Mouse (Mus musculus): ENCODE results near the gene Slc9a8.
"Not testable (repeated sequence)": the region's sequence is repeated elsewhere in the genome, so short reads cannot be mapped to it uniquely, and the experiment has no call there.

Gene Slc9a8

DNA sequence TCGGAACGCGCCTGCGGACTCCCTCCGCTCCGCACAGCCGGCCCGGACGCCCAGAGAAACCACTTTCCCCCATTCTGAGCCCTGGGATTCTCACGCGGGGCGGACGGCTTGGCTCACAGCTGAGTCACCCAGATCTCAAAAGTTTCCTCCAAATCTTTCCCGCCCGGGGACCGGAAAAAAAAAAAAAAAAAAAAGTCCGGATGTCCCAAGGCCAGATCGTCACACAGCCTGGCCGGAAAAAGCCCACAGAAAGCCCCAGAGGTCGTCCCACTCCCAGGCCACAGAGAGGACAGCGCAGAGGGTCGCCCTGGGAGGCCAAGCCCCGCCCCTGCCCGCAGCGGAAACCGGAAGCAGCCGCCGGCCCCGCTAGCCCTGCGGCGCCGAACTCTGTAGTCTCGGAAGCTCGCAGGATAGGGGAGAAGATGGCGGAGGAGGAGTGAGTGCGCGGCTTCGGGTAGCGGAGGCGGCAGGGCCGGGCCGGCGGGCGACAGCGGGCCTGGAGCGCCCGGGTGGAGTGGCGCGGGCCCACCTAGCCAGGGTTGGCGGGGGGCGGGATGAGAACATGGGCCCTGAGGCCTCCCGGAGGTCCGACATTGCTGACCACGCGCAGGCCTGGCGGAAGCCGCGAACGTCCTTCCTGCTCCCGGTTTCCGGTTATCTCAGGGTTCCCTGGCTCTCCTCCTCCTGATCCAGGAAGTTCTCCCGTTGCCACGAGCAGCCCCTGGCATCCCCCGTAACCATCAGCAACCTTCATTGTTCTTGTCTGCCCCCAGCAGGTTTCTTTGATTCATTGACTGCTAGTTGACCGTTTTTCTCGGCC lies at the start of gene Slc9a8:
TSS of gene Slc9a8 (plus strand) at position 383 of the 820 bp plus-strand sequence.
- peak; percentile 96 for DNase-seq

DNA sequence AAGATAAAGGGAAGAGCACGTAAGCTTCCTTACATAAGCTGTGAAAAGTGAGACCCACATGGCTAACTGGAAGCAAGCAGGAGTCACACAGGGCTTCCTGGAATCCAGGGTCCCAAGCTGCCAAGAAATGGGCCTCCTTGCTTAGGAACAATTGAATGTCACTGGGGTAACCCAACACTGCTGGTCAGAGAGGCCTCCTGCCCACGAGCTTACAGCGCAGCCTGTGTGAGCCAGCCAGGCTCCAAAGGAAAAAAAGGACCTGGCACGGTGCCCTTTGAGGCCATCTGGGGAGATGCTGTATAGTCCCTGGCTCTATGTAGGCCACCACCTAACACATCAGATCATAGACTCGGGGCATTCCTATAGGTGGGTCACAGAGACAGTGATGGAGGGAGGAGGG lies 48.2 kb upstream of the Slc9a8 start:
- DNase-seq: no peak

DNA sequence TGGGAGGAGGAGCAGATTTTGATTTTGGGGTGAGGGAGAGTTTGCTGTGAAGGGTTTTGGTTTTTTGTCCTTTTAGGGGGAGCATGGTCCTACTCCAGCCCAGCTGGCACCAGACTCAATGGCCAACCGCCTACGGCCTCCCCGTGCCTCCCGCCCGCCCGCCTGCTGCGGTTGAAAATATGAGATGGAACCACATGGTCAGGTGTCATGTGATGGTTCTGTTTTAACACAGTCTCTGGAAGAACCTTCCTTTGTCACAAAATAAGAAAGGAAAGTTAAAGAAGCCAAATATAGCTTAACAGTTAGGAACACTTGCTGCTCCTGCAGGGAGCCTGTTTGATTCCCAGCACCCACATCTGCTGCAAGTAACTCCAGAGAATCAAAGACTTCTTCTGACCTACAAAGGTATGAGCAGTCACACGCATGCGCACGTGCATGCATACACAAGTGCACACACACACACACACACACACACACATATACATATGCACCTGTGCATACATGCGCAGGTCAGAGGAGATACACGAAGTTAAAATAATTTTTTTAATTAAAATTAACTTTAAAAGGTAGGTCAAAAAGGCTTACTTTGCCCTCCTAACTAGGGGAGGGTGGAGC lies 47.2 kb upstream of the Slc9a8 start:
- no peak for DNase-seq

DNA sequence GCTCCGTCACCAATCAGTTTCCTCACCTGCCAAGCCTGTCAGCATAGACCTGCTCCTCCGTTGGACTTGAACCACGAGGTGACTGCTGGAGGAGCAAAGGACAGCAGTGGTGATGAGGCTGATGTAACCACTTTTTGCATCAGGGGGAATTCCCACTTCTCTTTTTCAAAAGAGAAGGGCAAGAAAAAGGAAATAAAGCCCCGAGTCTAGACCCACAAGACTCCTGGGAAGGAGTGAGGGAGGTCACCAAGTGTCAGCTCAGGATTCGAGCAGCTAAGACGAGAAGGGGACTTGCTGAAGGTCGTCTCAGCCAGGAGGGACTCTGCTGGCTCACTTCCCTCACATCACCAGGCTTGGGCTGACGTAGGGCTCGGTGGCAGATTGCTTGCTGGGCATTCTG lies 46.4 kb upstream of the Slc9a8 start:
- DNase-seq: no peak

DNA sequence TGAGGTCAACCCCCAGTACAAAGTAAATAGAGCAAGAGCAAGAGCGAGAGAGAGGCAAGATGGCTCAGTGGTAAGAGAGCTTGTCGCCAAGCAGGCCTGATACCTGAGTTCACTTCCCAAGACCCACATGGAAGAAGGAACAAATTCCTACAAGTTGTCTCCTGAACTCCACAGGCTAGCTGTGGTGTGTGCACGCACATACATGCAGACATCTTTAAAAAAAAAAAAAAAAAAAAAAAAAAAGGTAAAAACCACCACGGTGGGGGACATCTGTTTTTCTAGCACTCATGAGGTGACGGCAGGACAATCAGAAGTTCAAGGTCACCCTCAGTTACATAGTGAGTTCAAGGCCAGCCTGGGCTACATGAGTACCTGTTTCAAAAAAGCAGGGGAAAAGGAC lies 45.8 kb upstream of the Slc9a8 start:
- no peak for DNase-seq

DNA sequence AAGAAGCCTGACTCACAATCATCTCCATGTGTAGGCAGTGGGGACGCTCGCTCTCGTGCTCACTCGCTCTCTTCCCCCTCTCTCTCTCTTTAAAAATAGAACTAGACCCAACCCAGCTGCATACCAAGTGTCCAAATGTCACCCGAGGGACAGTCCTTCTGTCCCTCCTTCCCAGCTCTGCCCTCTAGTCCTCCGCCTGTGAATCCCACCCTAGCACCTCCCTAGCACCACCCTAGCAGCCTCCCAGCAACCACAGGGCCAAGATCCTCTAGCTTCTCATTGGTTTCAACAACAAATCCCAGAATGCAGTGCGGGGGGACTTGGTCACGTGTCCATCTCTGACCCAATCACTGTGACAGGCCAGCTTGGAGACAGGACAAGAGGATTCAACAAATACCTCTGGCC lies 45.4 kb upstream of the Slc9a8 start:
- no peak for DNase-seq

DNA sequence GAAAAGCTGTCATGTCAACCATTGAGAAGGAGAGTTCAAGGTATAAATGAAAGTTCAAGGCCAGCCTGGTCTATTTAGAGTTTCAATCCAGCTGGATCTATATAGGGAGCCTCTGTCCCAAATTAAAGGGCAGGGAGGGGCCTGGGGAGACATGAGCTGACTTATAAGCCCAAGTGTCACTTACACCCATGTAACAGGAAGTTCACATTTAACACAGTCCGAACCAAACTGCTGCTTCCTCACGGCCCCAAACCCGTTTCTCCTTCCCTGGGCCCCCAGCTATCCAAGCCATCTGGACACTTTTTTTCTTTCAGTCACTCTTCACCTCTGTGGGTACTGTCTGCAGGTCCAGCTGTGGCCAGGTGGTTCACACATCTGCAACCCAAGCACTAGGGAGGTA lies 43.8 kb upstream of the Slc9a8 start:
- no peak for DNase-seq

DNA sequence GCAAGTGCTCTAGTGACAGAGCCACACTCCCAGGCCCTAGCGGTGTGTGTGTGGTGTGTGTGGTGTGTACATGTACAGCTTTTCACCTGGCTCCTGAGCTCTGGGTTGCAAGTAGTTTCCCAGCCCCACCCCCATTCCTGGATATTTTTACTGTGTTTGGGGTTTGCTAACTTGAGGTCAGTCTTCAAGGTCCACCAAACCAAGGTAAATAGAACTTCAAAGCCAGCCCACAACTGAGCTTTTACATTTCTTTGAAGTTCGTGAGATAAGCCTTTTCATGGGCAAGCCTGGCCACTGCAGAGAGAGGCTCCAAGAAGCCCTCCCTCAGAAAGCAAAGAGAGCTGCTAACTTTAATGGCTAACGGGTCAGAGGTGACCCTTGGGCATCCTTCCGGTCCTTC lies 42.5 kb upstream of the Slc9a8 start:
- DNase-seq: no peak

DNA sequence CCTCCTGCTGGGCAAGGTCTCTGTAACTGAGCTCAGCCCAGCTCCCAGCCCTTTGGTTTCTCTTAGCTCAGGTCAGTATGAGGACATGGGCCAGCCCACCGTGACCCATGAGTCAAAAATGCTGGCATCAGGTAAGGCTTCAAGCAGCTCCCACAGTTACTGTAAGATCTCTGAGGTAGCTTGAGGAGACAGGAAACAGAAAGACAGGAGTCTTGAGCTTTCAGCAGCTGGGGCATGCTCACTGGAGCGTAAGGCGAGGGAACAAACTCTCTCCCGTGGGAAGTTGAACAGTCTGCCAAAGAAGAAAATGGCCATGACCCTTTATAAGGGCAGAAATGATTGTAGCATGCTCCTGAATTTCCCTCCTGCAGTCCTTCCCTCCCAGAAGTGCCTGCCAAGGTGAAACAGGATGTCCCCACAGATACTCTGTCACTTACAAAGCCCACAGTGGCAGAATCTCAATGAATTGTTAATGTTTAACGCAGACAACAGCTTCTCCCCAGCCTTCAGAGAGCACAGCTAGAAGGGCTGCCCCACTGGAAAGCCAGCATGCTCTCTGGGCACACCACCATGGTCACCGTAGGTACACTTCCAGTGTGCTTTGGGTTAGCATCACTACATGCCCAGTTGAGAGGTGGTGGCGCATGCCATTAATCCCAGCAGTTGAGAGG lies 40.8 kb upstream of the Slc9a8 start:
- no peak for DNase-seq

DNA sequence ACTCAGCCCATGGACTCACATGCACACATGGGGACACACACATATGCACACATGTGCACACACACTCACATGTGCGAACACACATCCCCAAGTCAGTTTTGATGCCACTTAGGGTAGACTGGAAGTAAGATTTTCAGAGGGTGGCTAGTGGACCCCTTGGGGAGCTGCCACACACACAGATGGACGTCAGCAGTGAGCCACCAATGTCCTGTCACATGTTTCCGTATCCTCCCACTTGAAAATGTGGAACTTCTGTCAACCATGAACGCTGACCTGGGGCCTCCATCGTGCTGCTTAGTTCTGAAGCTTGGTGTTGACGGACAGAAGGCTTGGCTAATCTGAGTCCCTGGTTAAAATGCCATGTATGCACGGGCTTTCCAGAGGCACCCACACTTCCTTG lies 39.9 kb upstream of the Slc9a8 start:
- no peak for DNase-seq

DNA sequence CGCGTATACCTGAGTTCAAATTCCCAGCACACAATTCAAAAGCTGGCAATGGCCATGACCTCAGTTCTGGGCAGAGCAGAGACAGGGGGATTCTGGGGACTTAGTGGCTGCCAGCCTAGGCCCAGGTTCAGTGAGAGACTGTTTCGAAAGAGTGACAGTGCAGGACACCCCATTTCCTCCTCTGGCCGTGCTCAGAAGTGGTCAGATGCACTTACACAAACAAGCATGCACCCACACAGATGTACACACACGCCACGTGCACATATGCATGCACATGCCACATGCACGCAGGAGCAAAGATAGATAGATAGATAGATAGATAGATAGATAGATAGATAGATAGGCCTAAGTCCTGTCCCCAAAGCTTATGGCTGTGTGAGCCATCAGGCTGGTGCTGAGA lies 39.1 kb upstream of the Slc9a8 start:
- no peak for DNase-seq

DNA sequence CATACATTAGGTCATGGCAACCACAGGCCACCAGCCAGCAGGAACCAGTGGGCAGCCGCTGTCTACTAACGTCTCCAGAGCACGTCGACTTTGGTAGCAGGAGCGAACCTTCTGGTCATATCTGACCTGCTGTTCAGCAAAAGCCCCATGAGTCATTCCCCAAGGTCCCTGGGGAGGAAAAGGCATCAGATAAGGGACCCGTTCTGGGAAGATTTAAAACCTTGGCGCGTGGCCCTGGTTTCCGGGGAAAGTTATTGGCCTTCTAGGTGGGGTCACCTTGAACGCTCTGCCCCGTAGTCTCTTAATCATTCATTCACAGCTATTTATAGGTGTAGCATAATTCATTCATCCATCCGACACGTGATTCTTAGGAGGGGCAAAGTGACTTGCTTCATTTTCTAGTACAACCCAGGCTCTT lies 37.8 kb upstream of the Slc9a8 start:
- DNase-seq: no peak

DNA sequence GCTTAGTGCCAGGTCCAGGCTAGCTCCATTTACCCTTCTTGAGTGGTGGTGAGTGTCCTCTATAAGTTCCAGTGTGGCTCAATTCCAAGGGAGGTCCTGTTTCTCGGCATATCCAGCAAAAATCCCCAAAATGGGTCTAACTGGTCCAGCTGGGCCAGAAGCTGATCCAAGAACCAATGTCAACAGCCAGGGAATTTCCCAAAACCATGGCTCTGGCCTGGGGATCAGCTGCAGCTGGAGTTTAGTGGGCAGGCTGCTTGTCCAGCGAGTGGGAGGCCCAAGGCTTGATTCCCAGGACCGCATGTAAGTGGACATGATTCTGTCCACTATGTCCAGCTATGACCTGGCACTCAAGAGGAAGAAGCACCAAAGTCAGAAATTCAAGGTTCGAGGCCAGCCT lies 35.1 kb upstream of the Slc9a8 start:
- no peak for DNase-seq

DNA sequence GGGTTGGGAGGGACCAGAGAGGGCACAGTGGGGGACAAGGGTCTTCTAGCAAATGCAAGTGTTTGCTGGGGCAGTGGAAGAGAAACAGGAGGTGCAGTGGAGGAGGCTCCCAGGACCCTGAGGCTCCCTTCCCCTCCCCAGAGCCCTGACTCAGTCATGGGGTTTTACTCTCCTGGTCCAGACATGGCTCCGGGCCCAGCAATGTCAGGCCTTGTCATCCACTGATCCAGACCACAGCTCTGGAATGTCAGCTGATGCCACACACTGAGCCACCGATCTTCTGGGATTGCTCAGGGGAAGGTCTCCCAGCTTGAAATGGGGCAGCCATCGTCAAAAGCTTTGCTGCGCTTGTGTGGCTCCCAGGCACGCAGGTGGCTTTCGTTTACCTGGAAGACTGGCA lies 34.5 kb upstream of the Slc9a8 start:
- DNase-seq: no peak

DNA sequence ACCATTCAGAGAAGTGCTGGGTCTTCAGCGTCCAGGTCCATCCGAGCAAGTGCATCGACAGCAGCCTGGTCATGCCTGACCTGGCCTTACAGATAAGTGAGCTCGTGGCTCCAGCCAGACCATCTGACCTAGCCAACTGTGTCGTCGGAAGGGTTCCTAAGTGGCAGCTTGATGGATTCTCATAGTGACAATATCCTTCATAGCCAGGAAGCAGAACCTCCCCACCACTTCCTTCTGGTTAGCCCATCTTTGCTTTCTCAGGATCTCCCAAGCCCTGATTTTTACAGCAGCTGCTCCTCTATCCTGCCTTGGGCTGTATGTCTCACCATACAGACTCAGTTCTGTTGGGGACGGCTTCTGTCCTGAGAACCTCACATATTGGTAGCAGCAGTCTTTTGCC lies 27.1 kb upstream of the Slc9a8 start:
- DNase-seq: no peak

DNA sequence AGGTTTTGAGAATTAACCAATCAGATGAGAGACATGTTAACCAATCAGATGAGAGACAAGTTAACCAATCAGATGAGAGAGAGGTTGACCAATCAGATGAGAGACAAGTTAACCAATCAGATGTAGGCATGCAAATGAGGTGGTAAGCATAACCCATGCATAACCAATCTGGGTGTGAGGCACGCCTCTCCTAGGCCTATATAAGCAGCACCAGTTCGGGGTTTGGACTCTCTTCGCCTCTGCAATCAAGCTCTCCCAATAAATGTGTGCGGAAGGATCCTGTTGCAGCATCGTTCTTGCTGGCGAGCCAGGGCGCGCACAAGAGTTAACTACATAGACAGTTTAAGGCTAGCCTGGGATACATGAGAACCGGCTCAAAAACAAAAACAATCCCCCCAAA lies 25.1 kb upstream of the Slc9a8 start:
- DNase-seq: not testable (repeated sequence)

DNA sequence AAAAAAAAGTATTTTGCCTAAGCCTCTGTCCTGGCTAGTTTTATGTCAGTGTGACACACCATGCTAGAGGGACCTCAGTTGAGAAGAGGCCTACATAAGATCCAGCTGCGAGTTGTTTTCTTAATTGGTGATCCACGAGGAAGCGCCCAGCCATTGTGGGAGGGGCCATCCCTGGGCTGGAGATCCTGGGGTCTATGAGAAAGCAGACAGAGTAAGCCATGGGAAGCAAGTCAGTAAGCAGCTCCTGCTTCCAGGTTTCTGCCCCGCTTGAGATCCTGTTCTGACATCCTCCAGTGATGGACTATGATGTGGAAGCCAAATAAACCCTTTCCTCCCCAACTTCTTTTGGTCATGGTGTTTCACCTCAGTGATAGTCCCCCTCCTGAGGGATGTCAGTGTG lies 22.5 kb upstream of the Slc9a8 start:
- no peak for DNase-seq

DNA sequence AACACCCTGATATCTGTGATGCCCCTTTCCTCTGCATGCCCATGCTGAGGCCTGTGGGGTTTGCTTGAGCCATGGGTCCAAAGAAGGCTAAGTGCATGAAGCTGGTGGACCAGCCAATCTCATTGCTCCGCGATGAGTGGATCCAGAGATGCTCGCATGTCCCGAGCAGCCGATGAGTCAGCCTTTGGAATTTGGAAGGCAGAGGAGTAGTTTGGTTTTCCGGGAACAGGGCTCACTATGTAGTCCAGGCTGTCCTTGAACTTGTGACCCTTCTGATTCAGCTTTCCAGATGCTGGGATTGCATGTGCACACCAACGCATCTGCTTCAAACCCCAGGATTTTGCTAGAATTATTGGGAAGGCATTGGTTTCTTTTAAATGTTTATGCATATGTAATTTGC lies 21.9 kb upstream of the Slc9a8 start:
- DNase-seq: no peak

DNA sequence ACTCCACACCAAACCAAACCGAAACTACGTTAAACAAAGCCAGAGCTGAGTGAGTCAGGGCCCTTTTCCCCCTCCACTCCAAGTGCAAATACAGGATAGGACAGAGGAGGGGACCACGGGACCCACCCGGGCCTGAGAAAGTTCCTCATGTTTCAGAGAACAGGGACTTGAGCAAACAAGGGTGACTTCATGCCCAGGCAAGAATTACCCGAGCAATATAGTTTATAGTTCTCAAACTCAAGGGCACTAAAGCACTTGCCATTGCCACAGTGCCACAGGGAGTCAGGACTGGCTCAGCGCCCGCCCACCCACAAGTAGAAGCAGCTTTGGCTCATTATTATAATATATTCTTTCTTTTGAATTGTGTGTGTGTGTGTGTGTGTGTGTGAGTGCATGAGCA lies 18.4 kb upstream of the Slc9a8 start:
- no peak for DNase-seq

DNA sequence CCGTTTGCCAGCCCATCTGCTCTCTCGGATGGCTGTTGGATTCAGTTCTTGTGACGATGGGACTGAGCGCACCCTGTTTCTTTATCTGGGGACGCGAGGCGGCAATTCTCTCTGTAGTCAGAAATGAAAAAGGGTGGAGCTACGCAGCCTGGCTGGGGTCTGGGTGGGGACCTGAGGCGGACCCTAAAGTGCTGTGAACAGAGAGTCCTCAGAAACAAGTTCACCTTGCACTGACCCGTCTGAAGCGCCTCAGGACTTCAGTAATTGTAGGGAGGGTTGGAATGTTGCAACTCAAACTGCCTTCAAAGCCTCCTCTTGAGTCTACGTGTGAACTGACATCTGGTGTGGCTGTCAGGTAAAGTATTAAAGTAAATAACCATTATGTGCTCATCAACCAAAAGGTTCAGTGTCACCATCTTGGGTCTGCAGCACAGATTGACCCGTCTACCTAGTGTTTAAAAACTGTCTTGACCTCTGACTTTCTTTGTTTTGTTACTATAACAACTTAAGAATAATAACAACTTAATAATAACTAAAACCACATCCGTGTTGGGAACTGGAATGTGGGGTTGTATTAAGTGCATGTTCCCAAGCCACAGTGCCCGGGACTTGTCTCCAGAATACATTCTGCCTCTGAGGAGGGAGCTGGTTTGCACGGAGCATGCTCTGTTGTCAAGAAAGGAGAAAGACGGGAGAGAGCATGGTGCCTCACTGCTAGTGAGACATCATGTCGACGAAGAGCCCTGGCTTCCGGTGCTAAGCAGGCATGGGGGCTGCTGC lies 16.2 kb upstream of the Slc9a8 start:
- no peak for DNase-seq

DNA sequence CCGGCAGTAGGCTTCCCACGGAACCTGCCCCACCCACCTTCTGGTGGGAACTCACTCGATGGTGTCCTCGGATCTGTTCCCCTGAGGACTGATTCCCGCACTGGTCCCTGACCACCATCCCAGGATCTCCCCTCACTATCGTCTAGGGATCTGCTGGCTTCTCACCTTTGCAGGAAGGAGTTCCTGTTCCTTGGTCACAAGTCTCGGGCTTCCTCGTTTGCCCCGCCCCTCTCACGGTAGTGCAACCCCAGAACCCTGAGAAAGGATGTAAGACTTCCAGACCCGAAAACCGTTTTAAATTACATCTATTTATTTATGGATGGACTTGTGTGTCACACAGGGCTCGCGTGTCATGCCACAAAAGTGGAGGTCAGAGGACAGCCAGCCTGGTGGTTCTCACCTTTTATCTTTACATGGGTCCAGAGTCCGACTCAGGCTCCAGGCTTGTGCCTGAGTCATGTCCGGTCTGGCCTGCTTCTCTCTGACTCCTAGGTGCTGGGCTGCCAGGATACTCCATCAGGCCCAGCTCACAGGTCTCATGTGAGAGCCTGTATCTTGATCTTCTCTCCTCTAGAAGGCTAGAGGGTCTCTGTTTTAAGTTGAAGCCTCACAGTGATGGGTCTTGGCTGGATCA lies 14.1 kb upstream of the Slc9a8 start:
- DNase-seq: no peak

DNA sequence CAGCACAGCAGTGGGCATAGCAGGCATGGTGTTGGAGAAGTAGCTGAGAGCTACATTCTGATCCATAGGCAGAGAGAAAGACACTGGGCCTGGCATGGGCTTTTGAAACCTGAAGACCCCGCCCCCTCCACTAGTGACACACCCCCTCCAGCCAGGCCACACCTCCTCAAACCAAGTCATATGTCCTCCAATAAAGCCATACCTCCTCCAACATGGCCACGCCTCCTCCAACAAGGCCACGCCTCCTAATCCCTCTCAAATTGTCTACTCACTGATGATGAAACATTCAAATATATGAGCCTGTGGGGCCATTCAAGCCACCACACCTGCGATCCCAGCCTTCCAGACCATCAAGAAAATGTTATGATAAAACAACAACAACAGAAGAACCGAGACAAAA lies 7.1 kb upstream of the Slc9a8 start:
- no peak for DNase-seq

DNA sequence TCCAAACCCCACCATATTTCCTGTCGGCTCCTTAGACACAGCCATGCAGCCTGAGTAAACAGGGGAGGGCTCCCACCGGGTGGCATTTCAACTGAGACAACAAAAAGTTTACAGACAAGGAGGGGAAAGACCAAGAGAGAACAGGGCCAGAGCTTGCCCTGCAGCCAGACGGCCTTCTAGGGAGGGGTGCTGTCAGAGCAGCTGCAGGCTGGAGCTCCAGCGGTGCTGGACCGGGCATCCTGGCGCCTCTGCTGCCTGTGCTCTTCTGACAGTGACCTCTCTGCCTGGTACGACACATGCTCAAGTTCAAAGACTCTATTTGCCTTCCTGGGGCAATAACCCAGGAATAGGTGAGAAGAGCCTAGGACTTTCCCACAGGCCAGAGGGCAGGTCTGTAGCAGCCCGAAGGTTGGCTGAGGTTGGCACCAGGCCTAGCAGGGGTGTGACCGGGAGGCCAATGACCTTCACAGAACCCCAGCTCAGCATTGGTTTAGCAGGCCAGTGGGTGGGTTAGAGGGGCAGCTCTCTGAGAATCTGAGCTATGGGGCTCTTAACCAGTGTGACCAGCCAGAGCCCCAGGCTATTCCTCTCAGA lies 5.4 kb upstream of the Slc9a8 start:
- no peak for DNase-seq
